ENCODE assay signal across 30 mouse cellular contexts in genomic region chr11:4121691-4122090, GRCm38 (mm10). TPM values are rescaled to one million over a fixed set of nuclear protein-coding genes. Genes with fewer than 3 reads are reported as not detected.
"Had no signal": no experiment of that assay in that cellular context is flagged by ENCODE, and none has a peak within 500 bp of the region (broad histone marks: within the 10 kb centered on the region; RNA-seq: fewer than 3 reads in every experiment).

No protein-coding gene starts in this region.

- H3K36me3 ChIP-seq: limb, embryonic 10.5 days; limb, embryonic 12.5 days; limb, embryonic 13.5 days; limb, embryonic 15.5 days; liver, embryonic 13.5 days; liver, embryonic 15.5 days; lung, embryonic 15.5 days; midbrain, embryonic 10.5 days; midbrain, embryonic 12.5 days; midbrain, embryonic 13.5 days; midbrain, embryonic 15.5 days; neural tube, embryonic 12.5 days; neural tube, embryonic 13.5 days had no signal

- H3K4me3 ChIP-seq: left cerebral cortex, adult 2 months; limb, embryonic 10.5 days; limb, embryonic 12.5 days; limb, embryonic 13.5 days; limb, embryonic 15.5 days; liver, embryonic 13.5 days; liver, embryonic 15.5 days; lung, embryonic 15.5 days; midbrain, embryonic 10.5 days; midbrain, embryonic 12.5 days; midbrain, embryonic 13.5 days; midbrain, embryonic 15.5 days; myocyte; neural tube, embryonic 12.5 days; neural tube, embryonic 13.5 days had no signal

- H3K27ac ChIP-seq: left cerebral cortex, adult 2 months; limb, embryonic 10.5 days; limb, embryonic 12.5 days; limb, embryonic 13.5 days; limb, embryonic 15.5 days; liver, embryonic 13.5 days; liver, embryonic 14.5 days; liver, embryonic 15.5 days; lung, embryonic 15.5 days; macrophage; midbrain, embryonic 10.5 days; midbrain, embryonic 12.5 days; midbrain, embryonic 13.5 days; midbrain, embryonic 15.5 days; neural tube, embryonic 12.5 days; neural tube, embryonic 13.5 days had no signal

- H3K9ac ChIP-seq: limb, embryonic 12.5 days; limb, embryonic 13.5 days; limb, embryonic 15.5 days; liver, embryonic 13.5 days; liver, embryonic 14.5 days; liver, embryonic 15.5 days; liver, postnatal 0 days; lung, embryonic 14.5 days; lung, embryonic 15.5 days; midbrain, embryonic 12.5 days; midbrain, embryonic 13.5 days; midbrain, embryonic 15.5 days; neural tube, embryonic 12.5 days; neural tube, embryonic 13.5 days had no signal

- DNase-seq: left cerebral cortex, postnatal 4 days; liver; liver, embryonic 13.5 days; liver, postnatal 0 days; lung, adult 2 months; lung, embryonic 14.5 days; lung, postnatal 10 days; lung, postnatal 14 days; lung, postnatal 4 days; midbrain, embryonic 14.5 days had no signal

- H3K9me3 ChIP-seq: limb, embryonic 10.5 days; limb, embryonic 15.5 days; liver, embryonic 13.5 days; liver, embryonic 15.5 days; lung, embryonic 15.5 days; midbrain, embryonic 15.5 days had no signal

- H3K4me2 ChIP-seq: limb, embryonic 12.5 days; limb, embryonic 13.5 days; limb, embryonic 15.5 days; liver, embryonic 11.5 days; liver, embryonic 13.5 days; liver, embryonic 15.5 days; lung, embryonic 14.5 days; lung, embryonic 15.5 days; midbrain, embryonic 11.5 days; midbrain, embryonic 12.5 days; midbrain, embryonic 13.5 days; midbrain, embryonic 15.5 days; neural tube, embryonic 12.5 days; neural tube, embryonic 13.5 days had no signal

- H3K27me3 ChIP-seq: midbrain, embryonic 15.5 days had no signal

- ATAC-seq: liver, postnatal 0 days; midbrain, embryonic 13.5 days; midbrain, embryonic 15.5 days; midbrain, embryonic 16.5 days had no signal

RNA-seq across cellular contexts. Expression of gene Sec14l2, which starts 1.5 kb away (rescaled TPM):
- total RNA-seq: monocyte, adult 5-6 weeks had no signal
